Mouse (Mus musculus) thymus, adult 18-20 months (tissue): ENCODE data around the gene Vwa8.
"Not testable (repeated sequence)": the region's sequence is repeated elsewhere in the genome, so short reads cannot be mapped to it uniquely, and the experiment has no call there.

Experiments
- DNase-seq, 2 experiments: peaks; one replicate each; pipeline ENCODE4 v3.0.0; 2022; ENCODE audit warnings: mixed read lengths in 2 of 2

The Vwa8 gene

DNA sequence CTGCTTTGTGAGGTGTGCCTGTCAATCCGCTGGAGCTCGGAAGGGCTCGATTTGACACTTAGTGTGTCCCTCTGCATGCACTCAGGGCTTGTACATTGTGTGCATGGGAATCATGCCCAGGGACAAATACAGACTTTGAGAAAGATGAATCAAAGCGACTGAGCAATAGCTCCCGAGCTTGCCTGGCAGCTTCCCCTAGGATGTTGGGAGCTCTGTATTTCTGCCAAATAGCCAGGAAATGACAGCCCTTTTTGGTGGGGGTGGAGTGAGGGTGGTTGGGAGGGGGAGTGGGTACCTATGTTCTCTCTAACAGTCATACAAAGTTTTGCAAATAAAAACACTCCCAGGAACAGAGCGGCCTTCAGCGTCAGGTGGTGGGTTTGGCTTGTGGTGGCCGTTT, 138.7 kb downstream of the Vwa8 start:
- no peak for DNase-seq

DNA sequence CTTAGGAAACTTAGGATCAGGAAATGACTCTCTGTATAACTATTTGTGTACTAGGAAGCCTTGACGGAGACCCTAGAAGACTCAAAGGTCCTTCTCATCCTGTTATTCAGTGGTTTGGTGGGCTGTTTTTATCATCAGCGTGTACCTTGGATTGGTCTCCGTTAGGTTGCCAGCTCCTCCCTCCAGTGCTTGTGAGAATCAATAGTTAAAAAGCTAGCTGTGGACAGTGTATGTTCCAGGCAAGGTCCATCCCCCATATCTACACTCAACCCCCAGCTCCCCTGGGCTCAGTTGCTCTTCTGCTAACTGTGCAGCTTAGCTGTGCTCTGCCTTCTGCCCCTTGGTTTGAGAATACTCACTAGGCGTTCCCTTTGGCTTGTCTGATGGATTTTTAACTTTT, 143.6 kb downstream of the Vwa8 start:
- DNase-seq: no peak

DNA sequence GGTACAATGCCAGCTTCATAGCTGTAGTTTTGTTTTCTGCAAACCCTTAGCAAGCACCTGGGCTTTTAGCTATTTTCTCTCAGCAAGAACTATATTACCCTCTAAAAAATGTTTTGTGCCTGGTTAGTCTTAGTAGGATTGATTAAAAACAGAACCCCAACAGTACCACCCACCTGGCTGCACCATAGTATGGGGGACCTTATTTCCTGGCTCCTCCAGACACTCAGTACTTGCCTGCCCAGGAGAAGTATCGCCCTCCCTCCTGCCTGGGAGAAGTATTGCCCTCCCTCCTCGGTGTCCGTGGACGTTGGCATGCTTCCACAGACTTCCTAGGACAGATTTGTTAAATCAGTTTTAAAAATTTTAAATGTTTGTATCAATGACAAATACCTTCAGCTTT, 144.7 kb downstream of the Vwa8 start:
- DNase-seq: no peak

DNA sequence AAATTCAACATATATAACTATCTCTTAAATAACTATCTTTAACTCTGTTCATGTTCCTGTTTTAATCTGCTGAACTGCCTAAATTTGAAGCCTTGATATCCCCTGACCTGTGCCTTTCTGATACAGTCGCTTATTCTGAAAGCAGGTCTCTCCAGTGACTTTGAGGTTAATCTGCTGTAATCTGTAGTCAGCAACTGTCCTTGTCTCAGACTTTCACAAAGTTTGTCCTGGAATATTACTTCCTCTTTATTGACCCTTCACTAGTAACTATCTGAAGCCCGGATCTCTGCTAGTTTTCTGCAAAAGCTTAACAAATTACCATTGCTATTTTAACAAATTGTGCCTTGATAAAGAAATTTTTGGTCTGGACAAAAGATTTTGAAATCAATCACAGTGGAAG, 147.5 kb downstream of the Vwa8 start:
- DNase-seq: no peak

DNA sequence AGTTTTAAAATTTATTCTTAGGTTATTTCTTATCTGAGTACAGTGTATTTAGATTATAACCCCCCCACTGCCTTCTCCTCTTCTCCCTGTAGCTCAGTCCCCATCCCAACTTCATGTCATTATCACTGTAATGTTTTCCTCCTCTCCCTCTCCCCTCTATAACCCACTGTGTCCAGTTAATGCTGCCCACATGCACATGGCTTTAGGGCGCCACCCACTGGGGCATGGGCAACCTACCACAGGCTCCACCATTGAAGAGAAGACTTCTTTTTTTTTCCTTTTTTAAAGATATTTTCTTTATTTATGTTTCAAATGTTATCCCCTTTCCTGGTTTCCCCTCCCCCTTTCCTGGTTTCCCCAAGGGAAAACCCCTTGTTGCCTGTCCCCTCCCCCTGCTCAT, 154.7 kb downstream of the Vwa8 start:
- DNase-seq: no peak

DNA sequence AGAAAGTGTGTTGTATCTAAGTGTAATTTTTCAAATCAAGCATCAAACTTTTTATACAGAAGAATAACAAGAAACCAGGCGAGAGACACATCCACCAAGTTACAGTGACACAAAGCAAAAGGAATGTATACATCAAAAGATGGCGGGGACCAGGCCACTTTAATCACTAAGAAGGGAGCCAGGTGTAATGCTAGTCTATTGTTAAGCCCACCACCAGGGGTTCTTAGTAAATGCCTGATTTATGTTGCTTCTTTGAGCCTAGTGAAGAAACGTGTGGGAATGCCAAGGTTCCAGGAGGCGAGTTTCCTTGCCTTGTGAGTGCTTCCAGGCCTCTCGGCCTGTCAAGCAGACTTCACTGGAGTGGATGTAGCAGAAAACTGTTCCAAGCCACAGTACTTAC, 168.9 kb downstream of the Vwa8 start:
- not testable (repeated sequence) for DNase-seq

DNA sequence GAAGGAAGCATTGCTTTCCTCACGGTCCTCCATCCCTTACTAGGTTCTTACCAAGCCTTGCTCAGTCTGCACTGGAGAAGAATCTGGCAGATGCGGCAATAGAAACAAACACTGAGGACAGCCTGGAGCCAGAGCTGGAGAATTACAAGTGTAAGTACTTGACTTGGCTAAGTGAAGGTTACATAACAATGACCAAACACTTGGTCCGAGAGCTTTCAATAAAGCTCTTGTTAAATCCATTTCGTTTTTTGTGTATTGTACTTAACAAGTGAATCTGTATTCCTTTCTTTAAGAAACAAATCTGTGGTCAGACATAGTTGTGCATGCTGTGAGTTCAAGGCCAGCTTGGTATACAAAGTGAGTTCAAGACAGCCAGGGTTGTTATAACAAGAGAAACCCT, 169.7 kb downstream of the Vwa8 start:
- DNase-seq: no peak

DNA sequence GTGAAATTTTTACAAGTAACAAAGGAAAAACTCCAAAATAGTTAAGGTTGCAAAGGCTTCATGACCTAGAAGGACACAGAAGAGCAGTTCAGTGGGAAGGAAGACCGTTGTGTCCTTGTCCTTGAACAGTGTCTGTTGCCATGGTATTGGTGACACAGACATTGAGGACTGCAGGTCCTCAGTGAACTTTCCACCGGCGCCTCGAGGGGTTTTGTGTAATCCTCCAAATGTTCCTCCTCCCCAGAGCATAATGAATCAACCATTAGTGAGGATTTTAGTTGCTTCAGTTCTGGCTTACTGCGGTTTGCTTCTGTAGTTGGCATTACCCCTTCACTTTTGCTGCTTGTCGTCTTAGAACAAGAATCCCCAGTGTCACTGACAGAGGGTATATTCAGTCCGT, 172.9 kb downstream of the Vwa8 start:
- no peak for DNase-seq

DNA sequence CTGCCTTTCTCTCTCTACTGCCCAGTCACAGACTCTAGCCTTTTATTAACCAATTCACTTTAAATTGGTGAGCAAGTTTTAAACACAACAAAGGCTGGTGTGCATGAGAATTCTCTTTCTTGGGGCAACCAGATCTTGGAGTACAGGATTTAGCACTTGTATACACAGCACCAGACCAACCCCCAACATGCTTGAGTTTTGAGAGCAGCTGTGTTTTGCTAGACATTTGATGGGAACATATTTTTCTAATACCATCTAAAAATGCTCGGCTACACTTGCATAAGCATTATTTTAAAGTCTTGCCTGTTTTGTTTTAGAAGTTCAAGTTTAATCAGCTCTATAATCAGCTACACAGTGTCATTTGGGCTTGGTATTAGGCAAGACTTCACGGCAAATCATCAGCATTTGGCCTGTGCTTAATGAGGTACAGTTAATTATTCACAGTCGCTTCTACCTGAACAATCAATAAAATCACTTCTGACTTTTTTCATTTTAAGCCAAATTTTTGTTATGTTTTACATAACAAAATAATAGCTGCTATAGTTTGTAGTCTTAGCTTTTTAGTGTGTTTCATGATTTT, 180.2 kb downstream of the Vwa8 start:
- DNase-seq: no peak

DNA sequence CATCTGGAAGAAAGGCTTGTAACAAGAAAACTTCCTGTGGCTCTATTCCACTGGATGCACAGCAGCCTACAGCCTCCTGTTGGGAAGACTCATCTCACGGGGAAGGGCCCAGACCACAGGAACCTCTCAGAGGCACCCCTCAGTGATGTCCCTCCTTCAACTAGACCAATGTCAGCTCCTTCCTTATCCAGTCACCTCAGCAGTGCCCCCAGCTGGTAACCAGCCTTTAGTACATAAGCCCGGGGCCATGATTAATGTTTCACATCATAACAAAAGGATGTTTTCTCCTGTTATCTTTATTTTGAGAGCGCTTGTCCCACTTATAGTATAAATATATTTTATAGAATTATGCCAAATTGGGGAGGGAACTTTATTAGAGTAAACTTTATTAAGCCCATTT, 181.9 kb downstream of the Vwa8 start:
- DNase-seq: no peak

DNA sequence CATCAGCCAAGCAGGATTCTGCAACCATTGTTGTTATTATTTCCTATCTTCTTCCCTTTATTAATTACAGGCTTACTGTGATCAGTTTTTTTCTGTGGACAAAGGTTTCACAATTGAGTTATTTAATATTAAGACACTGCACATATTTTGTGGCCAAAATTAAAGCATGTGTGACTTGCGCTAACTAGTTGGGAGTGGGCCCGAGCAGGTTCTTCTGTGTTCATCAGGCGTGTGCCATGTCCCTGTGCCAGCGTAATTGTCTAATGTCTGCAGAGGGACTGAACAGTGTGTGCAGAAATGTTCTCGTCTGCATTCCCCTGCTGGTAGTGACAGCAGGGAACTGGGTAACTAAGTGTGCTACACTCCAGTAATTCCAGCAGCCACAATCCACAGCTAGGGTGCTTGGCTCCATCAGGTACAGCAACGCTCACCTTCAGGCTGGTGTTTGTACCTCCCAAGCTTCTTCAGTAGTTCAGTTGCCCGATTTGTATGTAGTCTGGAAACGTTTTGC, 182.4 kb downstream of the Vwa8 start:
- no peak for DNase-seq

DNA sequence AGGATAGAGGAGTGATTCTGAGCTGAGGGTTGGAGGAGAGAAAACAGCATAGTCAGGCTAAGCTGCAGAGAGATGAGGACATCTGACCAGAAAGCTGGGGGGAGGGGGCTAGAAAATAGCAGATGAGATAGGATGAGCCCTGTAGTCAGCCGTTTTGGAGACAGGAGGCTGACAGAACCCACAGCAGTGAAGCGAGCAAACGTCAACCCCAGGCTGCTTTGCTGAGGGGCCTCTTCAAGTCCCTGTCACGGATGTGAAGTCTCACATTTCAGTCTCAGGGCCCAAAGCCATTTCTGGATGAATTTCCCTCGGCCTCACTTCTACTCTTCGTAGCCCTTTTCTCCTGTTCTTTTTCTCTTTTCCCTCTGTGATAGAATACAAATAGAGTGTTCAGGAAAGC, 184.5 kb downstream of the Vwa8 start:
- DNase-seq: no peak

DNA sequence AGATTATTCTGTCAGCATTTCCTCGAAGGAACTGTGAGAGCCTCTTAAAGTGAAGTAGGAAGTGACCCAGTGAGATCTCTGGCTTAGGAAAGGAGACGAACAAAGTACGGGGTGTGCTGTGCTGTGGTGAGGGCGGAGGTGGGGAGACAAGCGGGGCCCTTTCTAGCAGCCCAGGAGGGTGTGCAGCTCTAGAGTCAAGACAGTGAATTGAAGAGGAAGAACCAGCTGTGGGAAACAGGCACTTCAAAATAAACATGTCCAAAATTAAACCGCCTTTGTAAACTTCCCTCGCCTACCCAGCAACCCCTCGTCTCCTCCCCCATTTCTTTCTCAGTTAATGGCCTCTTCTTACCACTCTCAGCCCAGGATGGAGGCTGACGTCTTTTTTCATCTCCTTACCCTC, 185.7 kb downstream of the Vwa8 start:
- no peak for DNase-seq

DNA sequence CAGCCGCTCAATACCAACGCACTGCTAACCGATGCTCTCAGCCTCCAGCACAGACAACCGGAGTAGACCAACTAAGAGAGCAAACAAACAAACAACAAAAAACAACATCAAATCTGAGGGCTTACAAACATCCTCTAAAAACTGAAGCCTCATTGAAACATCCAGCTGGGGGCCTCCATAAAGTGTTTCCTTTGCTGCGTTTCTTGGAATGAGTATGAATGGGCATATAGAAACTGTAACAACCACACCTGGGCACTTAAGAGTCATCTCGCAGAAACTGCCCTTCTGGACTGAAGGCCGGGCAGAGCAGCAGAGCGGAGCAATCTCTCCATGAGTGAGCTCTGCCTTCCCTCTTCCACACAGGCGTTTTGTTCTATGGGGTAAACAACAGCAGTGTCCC, 186.7 kb downstream of the Vwa8 start:
- no peak for DNase-seq

DNA sequence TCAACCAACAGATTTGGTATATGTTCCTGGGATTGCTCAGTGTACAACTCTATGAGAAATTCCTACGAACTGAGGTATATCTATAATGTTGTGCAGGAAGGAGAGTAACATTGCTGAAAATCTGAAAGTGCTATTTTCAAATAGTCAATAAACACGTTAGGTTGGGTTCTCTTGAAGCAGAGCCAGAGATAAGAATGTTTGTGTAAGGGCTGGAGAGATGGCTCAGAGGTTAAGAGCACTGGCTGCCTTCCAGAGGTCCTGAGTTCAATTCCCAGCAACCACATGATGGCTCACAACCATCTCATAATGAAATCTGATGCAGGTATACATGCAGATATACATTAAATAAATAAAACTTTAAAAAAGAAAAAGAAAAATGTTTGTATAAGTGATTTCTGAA, 198.3 kb downstream of the Vwa8 start:
- no peak for DNase-seq

DNA sequence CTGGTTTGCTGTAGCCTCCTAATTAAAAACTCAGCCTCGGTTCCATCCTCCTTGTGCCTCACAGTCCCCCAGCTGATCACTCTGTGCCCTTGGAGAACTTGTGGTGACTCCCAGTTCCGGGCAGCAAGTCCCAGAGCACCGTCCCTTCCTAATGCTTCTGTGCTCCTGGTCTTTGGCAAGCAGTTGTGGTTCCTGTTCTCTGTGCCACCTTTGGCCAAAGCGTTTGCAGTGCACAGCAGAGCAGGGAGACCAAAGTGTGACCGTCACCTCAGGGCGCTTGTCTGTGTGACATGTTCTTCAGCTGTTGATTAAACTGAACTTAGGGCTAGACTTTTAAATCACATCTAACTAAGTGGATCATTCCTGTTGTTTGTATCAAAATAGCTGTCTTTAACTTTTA, 199.1 kb downstream of the Vwa8 start:
- no peak for DNase-seq

DNA sequence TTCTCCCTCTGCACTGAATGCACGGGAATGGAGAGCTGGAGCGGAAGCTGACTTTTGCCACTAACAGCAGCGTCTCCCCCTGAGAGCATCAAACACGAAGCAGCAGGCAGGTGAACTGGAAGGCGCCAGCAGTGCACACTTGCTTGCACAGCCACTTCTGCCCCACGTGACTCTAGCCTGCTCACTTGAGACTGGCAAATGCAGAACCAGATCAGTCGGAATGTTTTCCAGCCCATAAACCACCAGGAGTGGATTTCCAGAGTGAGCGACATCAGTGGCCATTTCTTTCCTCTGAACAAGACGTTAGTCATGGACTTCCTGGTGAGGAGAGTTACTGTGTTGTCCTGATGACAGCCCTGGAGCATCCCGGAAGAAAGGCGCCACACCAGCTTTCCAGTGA, 200.7 kb downstream of the Vwa8 start:
- DNase-seq: no peak

DNA sequence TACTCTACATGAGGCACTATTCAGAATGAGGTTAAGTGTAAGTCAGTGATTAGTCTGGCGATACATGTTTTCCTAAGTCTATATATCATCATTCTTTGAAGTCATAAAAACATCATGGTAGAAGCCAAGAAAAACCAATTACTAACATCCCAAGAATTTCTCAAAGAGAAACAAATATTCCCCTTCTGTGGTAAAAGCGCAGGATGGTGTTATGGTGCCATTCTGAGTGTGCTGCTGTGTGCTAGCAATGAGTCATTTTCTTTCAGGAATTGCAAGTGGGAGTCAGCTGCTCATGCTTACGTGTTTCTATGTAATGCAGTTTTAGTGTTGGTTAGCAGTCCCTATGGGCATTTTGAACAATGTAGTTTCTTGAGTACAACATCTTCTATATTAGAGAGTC, 216.8 kb downstream of the Vwa8 start:
- DNase-seq: no peak

DNA sequence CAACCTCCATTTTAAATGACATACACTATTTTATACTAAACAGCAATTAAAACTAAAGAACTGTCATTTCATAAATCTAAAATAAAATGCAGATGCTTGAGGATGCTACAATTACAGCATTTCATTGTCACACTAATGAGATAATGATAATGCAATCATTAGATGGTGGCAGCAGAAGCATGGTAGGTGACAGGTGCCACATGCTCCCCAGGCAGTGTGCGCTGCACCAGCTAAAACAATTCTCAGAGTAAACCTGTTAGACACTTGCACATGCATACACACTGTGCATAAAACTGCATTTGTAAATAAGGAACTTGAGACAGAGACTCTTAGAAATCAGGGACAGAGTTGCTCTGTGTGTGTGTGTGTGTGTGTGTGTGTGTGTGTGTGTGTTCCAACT, 220.7 kb downstream of the Vwa8 start:
- DNase-seq: no peak

DNA sequence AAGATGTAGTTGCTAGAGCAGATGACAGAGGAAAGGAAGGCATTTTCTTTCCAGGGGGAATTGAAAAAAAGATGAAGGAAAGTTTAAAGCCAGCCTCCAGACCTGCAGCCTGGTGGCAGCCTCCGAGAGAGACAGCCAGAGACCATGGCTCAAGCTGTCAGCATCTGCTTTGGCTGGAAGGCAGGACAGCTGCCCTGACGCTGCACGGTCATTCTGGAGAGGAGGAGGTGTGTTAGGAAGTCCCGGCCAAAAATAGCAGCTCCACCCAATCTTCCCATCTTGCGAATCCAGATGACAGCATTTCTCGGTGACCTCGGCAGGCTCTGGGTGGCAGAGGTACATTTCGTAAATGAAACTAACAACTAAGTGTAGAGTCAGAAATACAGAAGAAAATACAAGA, 225.9 kb downstream of the Vwa8 start:
- DNase-seq: no peak

DNA sequence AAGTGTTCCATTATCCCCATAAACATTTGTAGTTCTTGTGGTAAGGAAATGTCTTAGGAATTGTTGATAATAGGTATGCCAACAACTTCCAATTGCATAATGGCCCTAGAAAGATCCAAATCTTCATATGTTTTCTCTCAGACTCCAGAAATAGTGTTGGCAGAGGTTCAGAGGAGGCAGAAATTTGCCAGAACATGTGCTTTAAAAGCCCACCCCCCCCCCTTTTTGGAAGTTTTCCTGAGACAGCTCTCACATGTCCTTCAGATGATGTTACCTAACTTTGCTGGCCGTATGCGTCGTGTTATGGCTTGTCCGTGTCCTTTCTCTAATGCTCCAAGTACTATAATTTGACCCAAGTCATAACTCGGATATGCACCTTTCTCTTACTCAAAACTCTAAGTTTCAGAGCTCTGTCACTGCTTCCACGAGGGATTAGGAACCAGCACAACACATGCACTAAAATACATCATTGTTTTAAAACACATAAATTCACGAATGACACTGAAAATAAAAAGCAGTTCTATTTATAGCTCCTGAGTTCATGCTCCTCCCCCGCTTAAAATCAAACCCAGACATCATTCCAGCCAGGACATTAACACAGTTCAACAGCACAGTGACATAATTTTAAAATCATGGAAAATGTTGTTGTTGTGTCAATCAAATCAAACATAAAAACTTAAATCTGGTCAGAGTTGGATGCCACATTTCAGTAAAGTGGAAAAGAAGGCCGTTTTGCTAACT, 227.9 kb downstream of the Vwa8 start:
- no peak for DNase-seq

DNA sequence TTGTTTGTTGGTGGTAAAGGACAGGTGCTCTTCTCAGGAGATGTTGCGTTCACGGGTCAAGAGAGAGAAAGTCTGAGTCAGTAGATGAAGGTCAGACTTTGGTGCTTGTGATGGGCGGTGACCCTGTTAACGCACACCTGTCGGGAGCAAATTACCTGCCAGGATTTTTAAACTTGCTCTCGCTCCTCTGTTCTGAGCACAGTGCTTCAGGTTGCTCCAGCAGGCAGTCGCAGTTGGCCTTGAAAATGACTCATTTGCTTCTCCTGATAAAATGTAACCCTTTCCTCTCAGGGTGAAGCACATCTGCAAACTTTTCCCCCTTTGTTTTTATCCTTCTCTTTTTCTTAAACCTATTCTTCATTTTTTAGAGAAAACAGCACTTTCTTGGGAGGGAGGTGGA, 234.7 kb downstream of the Vwa8 start:
- DNase-seq: no peak

DNA sequence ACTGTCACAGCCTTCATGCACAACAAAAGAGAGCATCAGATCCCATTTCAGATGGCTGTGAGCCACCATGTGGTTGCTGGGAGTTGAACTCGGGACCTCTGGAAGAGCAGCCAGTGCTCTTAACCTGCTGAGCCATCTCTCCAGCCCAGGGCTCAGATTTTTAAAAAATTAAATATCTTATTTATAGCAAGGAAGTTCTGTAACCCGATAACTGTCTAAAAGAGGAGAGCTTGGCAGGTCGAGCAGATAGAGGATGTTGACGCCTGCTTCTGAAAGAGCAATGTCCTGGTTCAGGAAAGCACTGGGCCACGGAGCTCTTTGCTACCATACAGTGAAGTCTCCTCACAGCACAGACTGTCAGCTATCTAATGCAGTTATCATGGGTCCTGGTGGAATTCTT, 237.2 kb downstream of the Vwa8 start:
- no peak for DNase-seq

DNA sequence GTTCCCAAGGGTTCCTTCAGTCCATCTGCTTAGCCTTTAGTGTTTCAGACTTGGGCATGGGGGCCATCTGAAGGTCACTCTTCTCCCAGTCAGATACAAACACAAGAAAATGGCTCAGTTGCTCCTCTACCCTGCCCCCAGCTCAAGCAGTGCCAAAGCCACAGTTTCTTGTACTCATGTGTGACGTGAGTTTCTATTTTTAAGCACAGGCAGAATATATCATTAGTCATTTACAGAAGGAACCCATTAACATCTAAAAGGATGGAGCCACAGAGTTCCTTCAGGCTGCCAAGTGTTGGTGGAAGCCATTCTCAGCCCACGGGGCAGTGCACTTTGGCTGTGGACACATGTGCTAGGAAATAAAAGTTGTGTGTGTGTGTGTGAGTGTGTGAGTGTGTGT, 240.6 kb downstream of the Vwa8 start:
- no peak for DNase-seq

DNA sequence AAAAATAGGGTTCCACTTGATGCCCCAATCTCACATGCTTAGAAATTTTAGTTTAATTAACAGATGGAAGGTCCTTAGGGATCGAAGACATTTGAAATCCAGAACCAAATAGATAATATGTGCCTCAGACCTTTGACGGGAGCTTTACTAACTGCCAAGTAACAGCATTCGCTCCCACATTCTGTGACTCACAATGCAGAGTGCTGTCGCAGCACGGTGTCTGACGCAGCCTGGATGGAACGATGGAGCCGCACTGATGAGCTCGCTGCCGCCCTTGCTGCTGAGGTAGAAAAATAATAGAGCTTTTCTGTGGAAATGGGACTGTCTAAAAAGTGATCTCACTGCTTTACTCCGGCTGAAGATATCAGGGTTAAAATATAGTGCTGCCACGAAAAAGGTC, 248.3 kb downstream of the Vwa8 start:
- no peak for DNase-seq
